Mouse (Mus musculus): ENCODE measurements around the gene Akr1cl.
"Not testable (repeated sequence)": the region's sequence is repeated elsewhere in the genome, so short reads cannot be mapped to it uniquely, and the experiment has no call there.

Gene Akr1cl

DNA sequence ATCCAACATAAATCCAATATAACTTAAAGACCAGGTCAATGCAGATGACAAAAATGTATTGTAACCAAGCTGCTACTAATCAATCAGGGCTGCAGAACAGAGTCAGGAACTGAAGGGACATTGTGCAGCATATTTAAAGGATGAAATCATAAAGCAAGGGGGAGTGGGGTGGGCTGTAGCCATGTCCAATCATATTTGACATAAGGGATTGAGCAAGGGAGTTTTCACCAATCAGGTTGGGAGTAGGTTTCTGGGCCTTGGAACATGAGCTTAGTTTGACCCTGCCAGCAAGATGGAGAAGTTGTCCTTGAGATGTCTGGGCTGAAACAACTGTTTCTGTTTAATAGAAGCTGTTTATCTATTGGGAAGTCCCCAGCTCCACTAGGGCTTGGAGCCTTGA is at the start of gene Akr1cl:
Gene Akr1cl (minus strand): TSS at position 119 of the 400 bp plus-strand sequence.
- peak; percentile 16 for DNase-seq

- no peak for DNase-seq
Observed at GRCm38 (mm10) chr1:65082188-65082587, 49.6 kb upstream of the Akr1cl start, which contains the start of gene Crygb. Gene Crygb, minus strand, starts transcription at chr1:65082288.

- DNase-seq, result no peak
Observed at GRCm38 (mm10) chr1:65075607-65076006, 43.0 kb upstream of the Akr1cl start.

DNA sequence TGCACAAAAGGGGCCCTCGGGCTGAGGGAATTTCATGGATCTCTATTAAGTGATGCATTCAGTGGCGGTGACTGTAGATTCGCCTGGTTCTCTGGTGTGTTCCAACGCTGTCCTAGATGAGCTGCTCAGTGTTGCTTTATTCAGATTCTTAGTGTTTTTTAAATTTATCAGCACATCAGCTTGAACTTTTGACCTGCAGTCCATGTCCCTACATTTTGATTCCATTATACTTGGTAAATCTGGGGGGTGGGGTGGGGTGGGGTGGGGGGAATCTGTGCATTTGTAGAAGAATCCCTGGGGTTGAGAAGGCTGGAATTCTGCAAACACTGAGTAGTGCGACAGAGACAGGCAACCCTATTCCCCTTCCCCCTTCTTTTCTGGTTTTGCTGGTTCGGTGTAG is 41.0 kb upstream of the Akr1cl start, which contains the start of gene Crygc:
Gene Crygc (minus strand): TSS at position 101 of the 400 bp plus-strand sequence.
- no peak for DNase-seq

GRCm38 (mm10) chr1:65067842-65068241 is 35.3 kb upstream of the Akr1cl start:
- DNase-seq, result no peak

DNA sequence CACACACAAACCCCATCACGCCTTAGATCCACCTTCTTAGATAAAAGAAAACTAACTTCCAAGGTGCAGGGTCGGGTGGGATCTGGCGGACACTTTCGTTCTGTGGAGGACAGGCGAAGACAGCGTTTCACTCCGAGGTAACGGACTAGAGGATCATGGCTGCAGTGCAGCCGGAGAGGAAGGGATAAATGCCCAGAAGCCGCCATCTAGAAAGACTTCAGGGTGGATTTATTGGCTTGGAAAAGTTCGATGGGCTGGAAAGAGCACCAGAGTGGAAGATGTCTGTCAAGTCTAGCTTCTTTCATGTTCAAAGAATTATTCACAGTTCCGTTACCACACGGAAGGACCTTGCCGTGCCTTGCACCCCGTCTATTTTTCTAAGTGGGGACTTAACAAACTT is 31.6 kb upstream of the Akr1cl start:
- no peak for DNase-seq

DNA sequence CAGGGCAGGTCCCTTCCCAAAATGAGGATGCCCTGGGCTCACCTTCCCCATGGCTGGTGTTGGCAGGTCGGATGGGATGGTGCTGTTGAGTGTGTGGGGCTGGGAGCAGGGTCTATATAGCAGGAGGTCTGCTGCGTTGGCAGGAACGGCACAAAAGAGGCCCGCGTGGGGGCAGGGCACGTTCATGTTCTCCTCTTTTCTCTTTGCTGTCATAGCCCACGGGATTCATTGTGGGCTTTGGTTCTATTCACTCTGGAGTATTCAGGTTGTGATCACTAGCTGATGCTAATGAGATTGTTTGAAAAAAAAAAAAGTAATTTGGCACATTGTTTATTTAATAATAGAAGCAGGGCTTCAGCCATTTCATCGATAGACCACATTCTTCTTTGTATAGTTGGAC is 30.8 kb upstream of the Akr1cl start, which contains the start of gene Crygd:
Gene Crygd (minus strand): TSS at position 101 of the 400 bp plus-strand sequence.
- no peak for DNase-seq

- no peak for DNase-seq
Observed at GRCm38 (mm10) chr1:65052140-65052539, 19.6 kb upstream of the Akr1cl start.

- no peak for DNase-seq
Observed at GRCm38 (mm10) chr1:65051696-65052095, 19.1 kb upstream of the Akr1cl start.

GRCm38 (mm10) chr1:65050952-65051351 is 18.4 kb upstream of the Akr1cl start, which contains the start of gene Cryge:
Gene Cryge, minus strand, starts transcription at chr1:65051149.
- DNase-seq, result not testable (repeated sequence)

GRCm38 (mm10) chr1:65048781-65049180 is 16.2 kb upstream of the Akr1cl start:
- DNase-seq, result peak; percentile 40

GRCm38 (mm10) chr1:65046401-65047109 is 14.0 kb upstream of the Akr1cl start:
- DNase-seq, result peak; percentile 39

GRCm38 (mm10) chr1:65043433-65043832 is 10.9 kb upstream of the Akr1cl start:
- DNase-seq, result no peak

- DNase-seq, result no peak
Observed at GRCm38 (mm10) chr1:65041837-65042236, 9.3 kb upstream of the Akr1cl start.

GRCm38 (mm10) chr1:65040806-65041205 is 8.2 kb upstream of the Akr1cl start:
- peak; percentile 21 for DNase-seq

GRCm38 (mm10) chr1:65039679-65040078 is 7.1 kb upstream of the Akr1cl start:
- DNase-seq, result no peak

DNA sequence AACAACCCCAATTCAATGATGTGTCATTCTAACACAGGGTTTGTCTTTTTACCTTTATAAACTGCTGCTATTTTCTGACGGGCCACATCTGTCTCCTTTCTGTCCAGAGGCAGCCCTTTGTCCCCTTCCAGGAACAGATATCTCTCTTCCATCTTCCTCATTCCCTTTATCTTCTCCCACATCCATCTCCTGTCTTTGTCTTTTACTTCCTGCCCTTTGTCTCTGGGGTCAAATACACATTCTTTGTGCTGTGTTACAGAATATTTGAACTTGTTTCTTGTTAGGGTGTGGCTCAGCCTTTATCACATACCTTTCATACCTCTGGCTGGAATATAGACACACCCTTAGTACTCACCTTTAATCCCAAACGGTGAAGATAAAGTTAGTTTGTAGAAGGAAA is 5.0 kb upstream of the Akr1cl start:
- DNase-seq, result no peak

DNA sequence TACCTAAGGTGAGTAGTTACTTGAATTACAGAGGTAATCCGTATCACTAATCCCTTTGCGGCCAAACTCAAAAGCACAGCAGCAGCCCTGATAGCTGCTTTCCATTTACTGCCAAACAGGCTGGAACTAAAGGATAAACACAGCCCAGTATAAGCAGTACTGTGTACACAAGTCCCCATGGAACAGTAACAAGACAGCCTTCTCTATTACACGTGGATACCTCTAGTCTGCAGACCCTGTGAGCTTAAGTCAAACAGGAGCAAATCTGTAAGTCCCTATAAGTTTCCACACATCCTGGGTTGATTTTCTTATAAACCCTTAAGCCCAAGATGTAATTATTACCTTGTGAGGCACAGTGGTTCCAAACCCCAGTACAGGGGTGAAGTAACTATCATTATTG is 3.0 kb upstream of the Akr1cl start:
- no peak for DNase-seq

DNA sequence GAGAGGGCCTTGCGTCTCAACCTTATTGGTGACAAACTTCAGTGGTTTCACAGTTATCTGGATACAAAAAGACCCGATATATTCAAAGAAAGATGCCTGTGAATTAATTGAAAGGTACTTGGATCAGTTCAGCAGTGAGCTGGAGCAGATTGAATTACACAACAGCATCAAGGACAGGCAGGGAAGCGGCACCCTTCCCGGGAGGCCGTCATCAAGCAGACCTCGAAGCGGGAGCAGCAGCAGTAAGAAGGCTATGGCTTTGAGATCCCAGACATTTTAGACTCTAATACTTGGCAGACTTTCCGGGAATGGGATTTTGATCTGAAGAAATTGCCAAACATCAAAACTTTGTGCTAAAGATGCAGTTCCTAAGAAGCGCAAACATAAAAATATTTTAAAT is 4.4 kb downstream of the Akr1cl start:
- no peak for DNase-seq

- DNase-seq, result no peak
Observed at GRCm38 (mm10) chr1:65012726-65013125, 19.8 kb downstream of the Akr1cl start.

GRCm38 (mm10) chr1:65010153-65010552 is 22.4 kb downstream of the Akr1cl start:
- peak; percentile 80 for DNase-seq

GRCm38 (mm10) chr1:65005575-65005974 is 27.0 kb downstream of the Akr1cl start:
- DNase-seq, result no peak

- no peak for DNase-seq
Observed at GRCm38 (mm10) chr1:65004526-65004925, 28.0 kb downstream of the Akr1cl start.

DNA sequence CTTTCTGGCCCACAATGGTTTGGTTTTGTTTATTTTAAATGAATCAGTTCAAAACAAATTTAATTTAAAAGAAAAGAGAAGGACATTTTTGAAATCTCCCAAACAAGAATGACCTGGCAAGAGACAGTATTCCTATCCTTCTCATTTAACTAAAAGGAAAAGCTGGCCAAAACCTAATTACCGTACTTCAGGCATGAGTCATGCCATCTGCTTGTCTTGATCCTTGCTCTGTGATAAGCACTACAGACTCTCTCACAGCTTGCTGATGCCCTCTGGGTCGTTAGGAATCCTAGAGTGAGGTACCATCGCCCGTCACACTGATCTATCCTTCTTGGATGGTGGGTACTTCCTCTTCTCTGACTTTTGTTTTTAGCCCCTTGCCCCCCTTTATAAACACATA is 39.4 kb downstream of the Akr1cl start:
- DNase-seq, result no peak

DNA sequence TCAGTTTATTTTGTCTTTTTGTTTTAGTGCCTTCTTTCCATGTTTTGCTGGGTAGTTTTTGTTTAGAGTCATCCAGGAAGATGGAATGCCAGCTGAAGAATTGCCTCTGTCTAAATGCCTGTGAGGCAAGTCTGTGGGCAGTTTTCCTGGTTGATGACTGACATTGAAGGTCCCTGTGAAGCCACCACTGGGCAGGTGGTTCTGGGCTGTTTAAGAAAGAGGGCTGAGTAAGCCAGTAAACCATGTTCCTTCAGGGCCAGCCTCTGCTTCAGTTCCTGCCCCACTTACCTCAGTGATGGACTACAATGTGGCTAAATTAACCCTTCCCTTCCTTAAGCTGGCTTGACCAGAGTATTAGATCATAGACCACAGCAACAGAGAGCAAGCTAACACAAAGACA is 44.4 kb downstream of the Akr1cl start:
- DNase-seq, result no peak

All from lung, postnatal 10 days (tissue).